Comparison of ENCODE assay signal across 9 mouse cellular contexts in genomic region chr15:79380468-79381444, GRCm38 (mm10). TPM values are rescaled to one million over a fixed set of nuclear protein-coding genes. Genes with fewer than 3 reads are reported as not detected.
DNase-seq lines count a peak whose midpoint lies in the region; ATAC-seq lines count a peak whose summit lies in the region.
"Had no signal": no experiment of that assay in that cellular context is flagged by ENCODE, and none has a peak within 500 bp of the region (broad histone marks: within the 10 kb centered on the region; RNA-seq: fewer than 3 reads in every experiment).

No protein-coding gene starts in this region.

- H3K4me1 ChIP-seq in lung, embryonic 16.5 days (replicated peaks; ENCODE audit: control insufficient read depth, insufficient read depth, low read length): peaks cover 22% of the 10 kb centered on the region

- no peaks in the 10 kb centered on the region for H3K9me3 ChIP-seq in lung, embryonic 16.5 days (ENCODE audit: control insufficient read depth, low read length)
- H3K9me3 ChIP-seq: midbrain, embryonic 12.5 days had no signal

- peak overlapping the region; percentile 6; the same call in 1 of the 2 replicates for H3K4me2 ChIP-seq in lung, embryonic 16.5 days (ENCODE audit: low read depth, low read length)
- H3K4me2 ChIP-seq: midbrain, embryonic 12.5 days had no signal

- H3K4me3 ChIP-seq in lung, embryonic 16.5 days (ENCODE audit: low read length): no peak overlapping the region
- H3K4me3 ChIP-seq: midbrain, embryonic 12.5 days had no signal

- WGBS in lung, embryonic 16.5 days: 41% methylated on average over 22 of the region's 23 CpGs

- DNase-seq in MN1 (ENCODE audit: low spot score): peak; percentile 73
- peak; percentile 91 for DNase-seq in brain, adult 2 months (ENCODE audit: low read depth, low spot score)
- DNase-seq in fibroblast of lung, adult 2 months (ENCODE audit: low read depth): peak; percentile 71
- peak; percentile 79 to 89 for DNase-seq in heart, postnatal 14 days
- DNase-seq in layer of hippocampus, adult 9-11 months: peak; percentile 67
- DNase-seq in right cerebral cortex, adult 18-20 months: peak; percentile 79
- no peak for DNase-seq in urinary bladder, postnatal 10 days (ENCODE audit: low spot score)

- no peaks in the 10 kb centered on the region for H3K27me3 ChIP-seq in lung, embryonic 16.5 days (ENCODE audit: control insufficient read depth, insufficient read depth, low read depth, low read length)
- H3K27me3 ChIP-seq: midbrain, embryonic 12.5 days had no signal

- H3K27ac ChIP-seq in lung, embryonic 16.5 days (ENCODE audit: low read length): peak overlapping the region; percentile 57
- H3K27ac ChIP-seq: midbrain, embryonic 12.5 days had no signal

- H3K36me3 ChIP-seq in lung, embryonic 16.5 days (ENCODE audit: control insufficient read depth, insufficient read depth, low read length): peaks cover 14% of the 10 kb centered on the region

- H3K9ac ChIP-seq in lung, embryonic 16.5 days (ENCODE audit: low read length): peak overlapping the region; percentile 28; the same call in 1 of the 2 replicates
- H3K9ac ChIP-seq: midbrain, embryonic 12.5 days had no signal

- ATAC-seq in lung, embryonic 16.5 days (ENCODE audit: low read depth): peak; percentile 44

- intact Hi-C loops in heart, postnatal 14 days (cut with DNase I): loop anchor here (1.0 to 2.0 kb wide), 2 partner anchors 20 to 87 kb away; no protein-coding TSS in a partner anchor

RNA-seq across cellular contexts. Expression of gene Tmem184b, which starts 22.6 kb away (rescaled TPM):
- 10 to 100 TPM; 52.8 to 55.6 TPM for total RNA-seq in heart, postnatal 14 days (2021)
- 71.1 and 78.2 TPM in 2 replicates for polyA plus RNA-seq in lung, embryonic 16.5 days (2015; fragmentation: Nextera tagmentation; extraction: Ambion mirVana)

RNA-seq across cellular contexts. Expression of gene Maff, which starts 34.3 kb away (rescaled TPM):
- 1 to 10 TPM; 6.2 to 6.9 TPM for total RNA-seq in heart, postnatal 14 days (2021)
- polyA plus RNA-seq in lung, embryonic 16.5 days (2015; fragmentation: Nextera tagmentation; extraction: Ambion mirVana): 5.2 and 6.5 TPM in 2 replicates

RNA-seq across cellular contexts. Expression of gene Pla2g6, which starts 52.6 kb away (rescaled TPM):
- 10 to 100 TPM; 10.4 to 10.6 TPM for total RNA-seq in heart, postnatal 14 days (2021)
- 20.1 and 22.4 TPM in 2 replicates for polyA plus RNA-seq in lung, embryonic 16.5 days (2015; fragmentation: Nextera tagmentation; extraction: Ambion mirVana)
